Mouse (Mus musculus) adrenal gland (tissue): ENCODE results near the gene Gfpt1.

Experiments
- intact Hi-C: fragments of 180-260 bp; cut with DNase I; formaldehyde crosslinking; loops from one replicate; pipeline ENCODE4 v1.15.1; 2025

Gene Gfpt1

GRCm38 (mm10) chr6:87130628-87131027 lies 88.0 kb downstream of the Gfpt1 start:
- intact Hi-C loops = no loop called here

- intact Hi-C loops = no loop called here
These were observed 88.4 kb downstream of the Gfpt1 start for GRCm38 (mm10) chr6:87131078-87131477.

GRCm38 (mm10) chr6:87133520-87133919 lies 90.9 kb downstream of the Gfpt1 start:
- intact Hi-C loops = no loop called here

- intact Hi-C loops = no loop called here
These were observed 91.4 kb downstream of the Gfpt1 start for GRCm38 (mm10) chr6:87133966-87134546.

- intact Hi-C loops = no loop called here
These were observed 95.8 kb downstream of the Gfpt1 start for GRCm38 (mm10) chr6:87138479-87138878.

GRCm38 (mm10) chr6:87139796-87140553 lies 97.3 kb downstream of the Gfpt1 start:
- intact Hi-C loops = no loop called here
